Mouse (Mus musculus) 3T3-L1 (cell line): ENCODE measurements at regions not wholly inside any gene's neighbourhood (a gene's known extent, or its start where the extent isn't known, plus 50 kb on each side); places are given as distances from the start of the nearest gene placed in this dataset.

Experiments
- DNase-seq: peaks from one replicate; pipeline ENCODE4 v3.0.0-alpha.2; 2015; ENCODE audit warnings: low read depth, low spot score

- DNase-seq, result no peak
Observed at GRCm38 (mm10) chr4:26637859-26638258, 291.2 kb upstream of the Manea start.

- DNase-seq, result no peak
Observed at GRCm38 (mm10) chr4:26630553-26631206, 284.0 kb upstream of the Manea start.

GRCm38 (mm10) chr4:26629710-26630109 lies 283.0 kb upstream of the Manea start:
- DNase-seq, result no peak

GRCm38 (mm10) chr4:26627744-26628143 lies 281.1 kb upstream of the Manea start:
- no peak for DNase-seq

GRCm38 (mm10) chr4:26589081-26589869 lies 242.6 kb upstream of the Manea start:
- DNase-seq, result no peak

- no peak for DNase-seq
Observed at GRCm38 (mm10) chr4:26555690-26556089, 209.0 kb upstream of the Manea start.

- peak; percentile 69 for DNase-seq
Observed at GRCm38 (mm10) chr4:26543833-26544232, 197.1 kb upstream of the Manea start.

GRCm38 (mm10) chr4:26542511-26542910 lies 195.8 kb upstream of the Manea start:
- no peak for DNase-seq

- no peak for DNase-seq
Observed at GRCm38 (mm10) chr4:26508004-26508403, 161.3 kb upstream of the Manea start.

GRCm38 (mm10) chr4:26494262-26494661 lies 147.6 kb upstream of the Manea start:
- peak; percentile 25 for DNase-seq

- no peak for DNase-seq
Observed at GRCm38 (mm10) chr4:26474913-26475312, 128.2 kb upstream of the Manea start.

GRCm38 (mm10) chr4:26441533-26441932 lies 94.8 kb upstream of the Manea start:
- no peak for DNase-seq

GRCm38 (mm10) chr4:26422084-26422483 lies 75.4 kb upstream of the Manea start:
- DNase-seq, result no peak

GRCm38 (mm10) chr4:26404266-26404665 lies 57.6 kb upstream of the Manea start:
- no peak for DNase-seq

GRCm38 (mm10) chr4:26402213-26402612 lies 55.5 kb upstream of the Manea start:
- DNase-seq, result no peak
